Mouse (Mus musculus) stomach, embryonic 15.5 days (tissue): ENCODE measurements around the gene Iqgap3. TPM values are rescaled to one million over a fixed set of nuclear protein-coding genes. Genes with fewer than 3 reads are reported as not detected.
A peak's percentile ranks its signal among the peaks of the same experiment; 100 is the strongest.

ENCODE experiments used
- ATAC-seq: fragments of 200-750 bp; cut with Nextera tagmentation; 2 replicates; pipeline ENCODE4 v1.8.0; 2017; ENCODE audit warnings: low read depth, moderate number of reproducible peaks, moderate TSS enrichment; ENCODE audit not compliant: insufficient read depth, low FRiP score
- H3K27ac ChIP-seq: fragments of 300-500 bp; sonication (generic); 2 replicates; pipeline ENCODE4 v1.5.1; 2015; ENCODE audit warnings: mild to moderate bottlenecking, inconsistent platforms
- H3K27me3 ChIP-seq: fragments of 300-500 bp; sonication (generic); replicated peaks from 2 replicates; pipeline ENCODE4 v1.6.1; 2015; ENCODE audit warnings: inconsistent platforms
- H3K36me3 ChIP-seq: fragments of 300-500 bp; sonication (generic); 2 replicates; pipeline ENCODE4 v1.6.1; 2015; ENCODE audit warnings: inconsistent platforms
- H3K4me1 ChIP-seq: fragments of 300-500 bp; sonication (generic); 2 replicates; pipeline ENCODE4 v1.6.1; 2015; ENCODE audit warnings: inconsistent platforms
- H3K4me2 ChIP-seq: fragments of 300-500 bp; sonication (generic); 2 replicates; pipeline ENCODE4 v1.6.1; 2015; ENCODE audit warnings: mild to moderate bottlenecking, inconsistent platforms
- H3K4me3 ChIP-seq: fragments of 300-500 bp; sonication (generic); replicated peaks from 2 replicates; pipeline ENCODE4 v1.5.1; 2015; ENCODE audit warnings: inconsistent platforms
- H3K9ac ChIP-seq: fragments of 300-500 bp; sonication (generic); 2 replicates; pipeline ENCODE4 v1.6.1; 2015; ENCODE audit warnings: inconsistent platforms
- H3K9me3 ChIP-seq: fragments of 300-500 bp; sonication (generic); 2 replicates; pipeline ENCODE4 v1.6.1; 2016; ENCODE audit warnings: inconsistent platforms
- whole genome bisulfite sequencing: fragments of 180-500 bp; shearing (Covaris S2); methylation state at CpG from one replicate; pipeline ENCODE4 v1.1.7; 2015; 5-methylcytosine and 5-hydroxymethylcytosine counted together
- polyA plus RNA-seq: library from polyadenylated mRNA; unstranded; fragments of >200 nt; fragmentation: Nextera tagmentation; extraction: Ambion mirVana; gene quantifications from 2 replicates; pipeline ENCODE4 v1.2.1, GENCODE M21; 2015

Iqgap3 gene
- 16.0 and 18.7 TPM in 2 replicates for polyA plus RNA-seq

DNA sequence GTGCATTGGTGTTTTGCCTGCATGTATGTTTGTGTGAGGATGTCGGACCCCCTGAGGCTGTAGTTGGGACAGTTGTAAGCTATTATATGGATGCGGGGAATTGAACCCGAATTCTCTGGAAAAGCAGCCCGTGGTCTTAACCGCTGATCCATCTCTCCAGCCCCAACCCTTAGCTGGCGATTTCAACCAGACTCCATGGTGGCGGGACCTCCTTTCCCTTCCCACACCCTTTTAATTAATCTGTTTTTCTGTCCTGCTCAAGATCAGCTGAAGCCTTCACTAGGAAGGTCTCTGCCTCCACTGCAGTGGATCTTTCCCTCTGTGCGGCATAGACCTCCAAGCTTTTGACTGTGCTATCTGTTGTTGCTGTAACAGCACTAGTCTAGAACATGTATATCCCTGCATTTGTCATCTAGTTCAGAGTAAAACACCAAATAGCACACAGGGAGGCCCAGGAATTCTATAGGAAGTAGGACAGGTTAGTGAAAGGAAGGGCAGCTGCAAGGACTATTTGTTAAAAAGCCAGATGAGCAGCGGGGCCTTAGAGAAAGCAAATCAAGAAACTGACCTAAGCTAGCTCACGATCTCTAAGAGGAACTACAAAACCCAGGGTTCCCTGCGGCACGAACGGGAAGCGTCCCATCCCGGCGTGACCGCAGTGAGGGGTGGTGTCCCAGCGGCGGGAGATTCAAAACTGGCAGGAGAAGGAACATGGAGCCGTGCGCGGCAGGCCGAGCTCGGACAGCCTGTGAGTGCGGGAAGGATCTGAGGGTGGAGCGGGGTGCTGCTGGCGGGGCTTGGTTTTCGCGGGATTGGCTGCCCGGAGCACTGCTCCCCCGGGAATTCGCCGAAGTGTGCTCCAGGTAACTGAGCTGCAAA is at the start of gene Iqgap3:
Iqgap3 (plus strand) TSS at position 627 of the 879 bp plus-strand sequence.
- H3K4me2 ChIP-seq = peak within 1 kb of the TSS; percentile 73
- no peaks in the 10 kb centered on the region for H3K9me3 ChIP-seq
- H3K27ac ChIP-seq = no peak within 1 kb of the TSS; the same call in 1 of the 2 replicates
- H3K36me3 ChIP-seq = 0 out of 2 replicates have a peak, but pooled peaks cover 3% of the 10 kb centered on the region
- peak within 1 kb of the TSS; percentile 57 for H3K4me3 ChIP-seq
- peak; percentile 89 for ATAC-seq
- H3K27me3 ChIP-seq = no peaks in the 10 kb centered on the region
- H3K9ac ChIP-seq = peak within 1 kb of the TSS; percentile 23; the same call in 1 of the 2 replicates
- WGBS = 19% methylated on average over 33 of the region's 33 CpGs
- H3K4me1 ChIP-seq = peaks cover 13% of the 10 kb centered on the region

DNA sequence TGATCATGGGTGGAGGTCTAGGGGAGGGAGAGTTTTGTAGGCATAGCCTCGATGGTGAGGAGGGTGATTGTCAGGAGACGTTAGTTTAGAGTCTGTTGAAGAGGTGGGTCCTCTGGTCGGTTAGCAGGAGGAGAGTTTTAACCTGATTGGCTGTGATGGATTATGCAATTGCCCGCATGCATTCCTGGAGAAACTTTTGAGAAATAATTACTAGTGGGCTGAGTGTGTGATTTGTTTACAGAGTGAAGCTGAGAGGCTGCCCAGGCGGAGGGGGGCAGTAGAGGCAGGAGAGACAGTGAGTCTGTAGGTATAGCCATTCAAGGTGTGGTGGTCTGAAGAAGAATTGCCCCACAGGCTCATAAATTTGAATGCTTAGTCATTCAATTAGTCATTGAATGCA is 48.3 kb upstream of the Iqgap3 start:
- no peak overlapping the region for H3K27ac ChIP-seq
- peaks cover 8% of the 10 kb centered on the region; the same call in 1 of the 2 replicates for H3K4me1 ChIP-seq
- no peak for ATAC-seq
- peaks cover 23% of the 10 kb centered on the region for H3K27me3 ChIP-seq
- no peak overlapping the region for H3K9ac ChIP-seq
- H3K4me2 ChIP-seq = no peak overlapping the region
- 35% methylated on average over 5 of the region's 5 CpGs for WGBS
- H3K4me3 ChIP-seq = no peak overlapping the region
- no peaks in the 10 kb centered on the region for H3K36me3 ChIP-seq
- H3K9me3 ChIP-seq = no peaks in the 10 kb centered on the region

DNA sequence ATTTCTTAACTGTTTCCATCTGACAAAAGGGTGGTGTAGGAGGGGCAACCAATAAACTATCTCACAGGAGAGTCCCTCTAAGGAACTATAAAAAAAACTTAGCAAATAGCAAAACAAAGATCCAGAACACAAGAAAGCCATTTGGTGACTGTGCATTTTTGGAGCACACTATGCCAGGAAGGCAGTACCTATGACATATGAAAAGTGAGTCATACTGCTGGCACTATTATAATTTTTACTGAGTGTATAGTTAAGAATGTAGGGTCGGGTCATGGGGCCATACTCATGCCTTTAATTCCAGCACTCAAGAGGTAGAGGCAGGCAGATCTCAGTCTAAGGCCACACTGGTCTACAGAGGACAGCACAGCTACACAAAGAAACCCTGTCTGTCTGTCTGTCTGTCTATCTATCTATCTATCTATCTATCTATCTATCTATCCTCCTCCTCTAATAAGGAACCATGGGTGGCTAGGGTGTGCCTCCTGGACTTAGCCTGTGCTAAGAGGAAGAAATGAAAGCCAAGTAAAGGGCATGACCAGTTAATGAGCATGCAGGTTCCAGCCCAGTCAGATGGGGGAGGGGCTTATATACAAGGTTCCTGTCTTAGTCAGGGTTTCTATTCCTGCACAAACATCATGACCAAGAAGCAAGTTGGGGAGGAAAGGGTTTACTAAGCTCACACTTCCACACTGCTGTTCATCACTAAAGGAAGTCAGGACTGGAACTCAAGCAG is 46.0 kb upstream of the Iqgap3 start:
- Histone ChIP-seq H3K4me1 (peaks cover 7% of the 10 kb centered on the region; the same call in 1 of the 2 replicates), H3K36me3 (no peaks in the 10 kb centered on the region), H3K9ac (no peak overlapping the region), H3K4me2 (no peak overlapping the region), H3K27ac (no peak overlapping the region), H3K27me3 (peaks cover 15% of the 10 kb centered on the region), H3K4me3 (no peak overlapping the region), H3K9me3 (no peaks in the 10 kb centered on the region)
- no peak for ATAC-seq
- 45% methylated on average over 1 of the region's 1 CpGs for WGBS

DNA sequence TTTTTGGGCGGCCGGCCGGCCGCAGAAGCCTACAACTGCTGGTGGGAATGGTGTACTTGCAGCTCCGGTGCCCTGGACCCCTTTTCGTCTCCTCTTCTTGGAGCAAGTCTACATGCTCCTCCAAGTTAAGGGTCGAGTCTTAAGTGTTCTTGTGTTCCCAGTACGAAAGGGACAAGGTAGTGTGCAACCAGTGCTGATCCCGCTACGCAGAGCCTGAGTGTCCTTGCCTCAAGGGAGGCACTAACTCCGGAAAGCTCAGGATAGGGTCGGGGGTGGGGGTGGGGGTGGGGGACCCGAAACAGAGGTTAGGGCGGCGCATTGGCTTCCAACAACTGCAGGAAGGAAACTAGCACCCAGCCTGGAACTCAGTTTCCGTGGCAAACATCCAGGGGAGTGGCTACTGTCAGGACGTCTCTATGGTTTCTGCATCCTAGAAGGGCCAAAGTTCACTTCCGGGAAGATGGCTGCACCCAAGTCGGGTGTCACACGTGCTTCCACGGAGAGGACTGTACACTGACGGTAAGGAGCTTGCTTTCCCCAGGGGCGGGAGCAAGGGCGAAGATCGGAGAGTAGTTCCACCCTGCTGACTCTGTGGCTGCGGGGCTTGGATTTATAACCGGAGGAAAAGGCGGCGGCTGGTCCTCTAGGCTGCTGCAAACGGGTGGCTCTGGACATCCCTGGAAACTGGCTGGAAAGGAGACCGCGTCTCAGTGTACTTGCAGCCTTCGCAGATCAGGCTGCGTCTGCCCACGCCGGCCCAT is 38.9 kb upstream of the Iqgap3 start, which contains the start of gene Gpatch4:
Gpatch4 (plus strand) TSS at position 448 of the 761 bp plus-strand sequence.
- WGBS = 10% methylated on average over 36 of the region's 36 CpGs
- H3K4me1 ChIP-seq = 0 out of 2 replicates have a peak, but pooled peaks cover 3% of the 10 kb centered on the region
- H3K9ac ChIP-seq = peak within 1 kb of the TSS; percentile 47
- H3K36me3 ChIP-seq = no peaks in the 10 kb centered on the region
- H3K27ac ChIP-seq = 0 out of 2 replicates have a peak within 1 kb of the TSS, but pooled peaks have one; percentile 40
- no peaks in the 10 kb centered on the region; the same call in 1 of the 2 replicates for H3K27me3 ChIP-seq
- H3K9me3 ChIP-seq = no peaks in the 10 kb centered on the region
- H3K4me2 ChIP-seq = peak within 1 kb of the TSS; percentile 62
- H3K4me3 ChIP-seq = peak within 1 kb of the TSS; percentile 84
- ATAC-seq = peak; percentile 89

DNA sequence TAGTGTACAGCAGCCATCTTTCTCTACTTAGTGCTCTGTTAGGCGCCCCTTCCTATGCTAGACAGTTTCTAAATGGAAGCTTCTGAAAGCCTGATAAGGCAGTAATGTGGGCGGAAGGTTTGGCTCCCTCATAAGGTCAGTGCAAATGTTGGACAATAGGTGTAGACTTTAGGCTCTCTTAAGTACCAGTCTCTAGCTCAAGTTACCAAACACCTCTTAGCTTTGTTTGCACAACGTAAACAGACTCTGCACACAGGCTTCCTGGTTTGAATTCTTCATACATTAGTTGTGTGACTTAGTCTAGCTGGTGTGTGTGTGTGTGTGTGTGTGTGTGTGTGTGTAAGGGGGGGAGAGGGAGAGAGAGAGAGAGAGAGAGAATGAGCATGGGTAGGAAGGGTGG is 32.2 kb upstream of the Iqgap3 start:
- H3K4me3 ChIP-seq = no peak overlapping the region
- no peak overlapping the region for H3K27ac ChIP-seq
- peaks cover 19% of the 10 kb centered on the region for H3K36me3 ChIP-seq

DNA sequence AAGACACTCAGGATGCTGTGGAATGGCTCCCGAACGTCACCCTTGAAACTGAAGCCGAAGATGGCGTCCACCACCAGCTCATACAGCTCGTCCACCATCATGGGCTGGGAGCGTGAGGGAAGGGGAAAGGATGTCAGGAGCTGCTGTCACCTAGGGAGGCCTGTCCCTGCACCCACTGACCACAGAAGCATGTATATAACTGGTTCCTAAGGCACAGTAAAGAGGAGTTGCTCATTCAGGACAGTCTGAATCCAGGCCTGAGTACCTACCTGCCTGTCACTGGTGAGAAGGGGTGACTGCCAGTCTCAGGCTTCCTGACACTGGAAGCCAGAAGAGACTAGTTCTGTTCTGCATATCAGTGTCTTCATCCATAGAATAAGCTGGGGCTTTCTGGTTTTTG is 24.7 kb upstream of the Iqgap3 start:
- H3K4me3 ChIP-seq = 0 out of 2 replicates have a peak overlapping the region, but pooled peaks have one; percentile 84
- H3K36me3 ChIP-seq = peaks cover 19% of the 10 kb centered on the region

More for the DNA sequence above, 32.2 kb upstream of the Iqgap3 start:
- Histone ChIP-seq H3K27me3 (no peaks in the 10 kb centered on the region), H3K9me3 (no peaks in the 10 kb centered on the region), H3K9ac (no peak overlapping the region), H3K4me2 (no peak overlapping the region), H3K4me1 (no peaks in the 10 kb centered on the region)
- peak; percentile 80 for ATAC-seq
- WGBS = 32% methylated on average over 3 of the region's 3 CpGs

DNA sequence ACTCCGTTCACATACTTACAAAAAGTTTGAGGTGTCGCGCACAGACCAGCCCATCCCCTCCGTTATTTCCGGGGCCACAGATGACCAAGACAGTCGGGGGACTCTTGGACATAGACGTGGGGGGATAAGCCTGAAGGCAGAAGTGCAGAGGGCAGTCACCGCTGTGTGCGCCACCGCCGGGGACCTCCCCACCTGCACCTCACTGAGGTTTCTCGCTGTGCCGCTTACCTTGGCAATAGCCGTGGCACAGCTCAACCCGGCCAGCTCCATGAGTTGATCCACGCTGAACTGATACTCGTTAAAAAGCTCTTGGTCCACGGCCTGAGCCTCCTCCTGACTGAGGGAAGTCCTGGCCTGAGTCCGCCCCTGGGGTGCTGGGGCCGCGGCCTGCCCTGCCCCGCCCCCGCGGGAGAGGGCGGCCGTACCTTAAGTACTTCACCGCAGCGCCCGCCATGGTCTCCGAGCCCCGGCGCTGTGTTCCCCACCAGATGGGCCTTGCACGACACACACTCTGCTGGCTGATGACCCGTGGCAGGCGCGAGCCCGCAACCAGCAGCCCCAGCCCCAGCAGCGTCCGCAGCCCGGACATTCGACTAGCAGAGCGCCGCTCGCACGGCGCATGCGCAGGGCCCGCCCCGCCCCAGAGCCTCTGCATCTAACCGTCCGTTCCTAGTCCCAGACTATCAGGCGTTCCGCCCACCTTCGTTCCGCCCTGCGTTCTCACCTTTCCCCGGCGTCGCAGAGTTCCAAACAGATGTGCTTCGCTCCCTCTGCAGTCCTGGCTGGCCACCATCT is 23.7 kb upstream of the Iqgap3 start, which contains the start of gene Naxe:
Naxe (minus strand) TSS at position 594 of the 795 bp plus-strand sequence.
- Histone ChIP-seq H3K4me2 (peak within 1 kb of the TSS; percentile 81), H3K4me1 (peaks cover 11% of the 10 kb centered on the region), H3K9ac (peak within 1 kb of the TSS; percentile 73), H3K9me3 (no peaks in the 10 kb centered on the region), H3K36me3 (peaks cover 8% of the 10 kb centered on the region), H3K27ac (peak within 1 kb of the TSS; percentile 67; the same call in 1 of the 2 replicates), H3K4me3 (peak within 1 kb of the TSS; percentile 84), H3K27me3 (no peaks in the 10 kb centered on the region)
- ATAC-seq = peak; percentile 92
- under 1% methylated on average over 60 of the region's 60 CpGs for WGBS

More for the DNA sequence above, 24.7 kb upstream of the Iqgap3 start:
- no peaks in the 10 kb centered on the region for H3K27me3 ChIP-seq
- no peak overlapping the region for H3K27ac ChIP-seq
- H3K9me3 ChIP-seq = no peaks in the 10 kb centered on the region
- no peak overlapping the region for H3K9ac ChIP-seq
- ATAC-seq = no peak
- H3K4me2 ChIP-seq = peak overlapping the region; percentile 81
- WGBS = 82% methylated on average over 6 of the region's 6 CpGs
- H3K4me1 ChIP-seq = peaks cover 11% of the 10 kb centered on the region

DNA sequence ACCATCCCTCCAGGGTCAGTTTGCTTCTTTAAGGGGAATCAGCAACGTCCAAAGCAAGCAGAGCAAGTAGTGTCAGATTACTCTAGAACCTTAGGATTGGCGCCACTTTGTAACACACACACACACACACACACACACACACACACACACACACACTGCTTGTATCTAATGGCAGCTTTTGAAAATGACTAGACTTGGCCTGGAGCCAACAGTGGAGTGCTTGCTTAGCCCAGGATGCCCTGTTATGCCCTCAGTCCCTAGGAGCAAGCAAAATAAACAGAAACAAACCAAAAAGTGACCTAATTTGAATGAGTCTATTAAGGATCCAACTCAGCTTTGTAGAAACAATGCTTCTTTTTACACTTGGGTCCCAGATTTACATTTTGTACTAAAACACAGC is 13.4 kb upstream of the Iqgap3 start:
- H3K36me3 ChIP-seq = no peaks in the 10 kb centered on the region
- 38% methylated on average over 2 of the region's 2 CpGs for WGBS
- H3K4me3 ChIP-seq = no peak overlapping the region
- no peaks in the 10 kb centered on the region for H3K4me1 ChIP-seq
- no peaks in the 10 kb centered on the region for H3K9me3 ChIP-seq
- H3K27me3 ChIP-seq = no peaks in the 10 kb centered on the region
- no peak overlapping the region for H3K27ac ChIP-seq
- no peak overlapping the region for H3K4me2 ChIP-seq
- no peak for ATAC-seq
- H3K9ac ChIP-seq = no peak overlapping the region

DNA sequence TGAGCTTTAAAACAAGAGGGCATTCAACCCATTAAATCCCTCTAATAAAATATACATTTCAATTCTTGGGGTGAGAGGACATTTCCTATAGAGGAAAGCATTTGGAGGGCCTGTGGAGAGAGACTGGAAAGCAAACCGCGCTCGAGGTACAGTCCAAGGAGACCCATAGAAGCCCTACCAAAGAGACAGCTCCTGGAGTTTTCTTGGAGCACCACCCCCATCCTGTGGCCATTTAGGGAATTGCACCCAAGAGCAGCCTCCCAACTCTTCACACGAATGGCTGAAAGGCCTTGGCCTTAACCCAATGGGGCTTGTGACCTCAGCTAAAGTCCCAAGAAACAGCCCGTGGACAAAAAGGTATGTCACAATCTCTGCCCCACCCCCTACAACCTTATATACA is 10.0 kb upstream of the Iqgap3 start:
- Histone ChIP-seq H3K9ac (no peak overlapping the region), H3K4me3 (no peak overlapping the region), H3K27ac (no peak overlapping the region), H3K4me2 (no peak overlapping the region), H3K27me3 (0 out of 2 replicates have a peak, but pooled peaks cover 4% of the 10 kb centered on the region), H3K36me3 (no peaks in the 10 kb centered on the region), H3K4me1 (no peaks in the 10 kb centered on the region), H3K9me3 (no peaks in the 10 kb centered on the region)
- ATAC-seq = peak; percentile 58; the same call in 1 of the 2 replicates
- under 1% methylated on average over 5 of the region's 5 CpGs for WGBS

DNA sequence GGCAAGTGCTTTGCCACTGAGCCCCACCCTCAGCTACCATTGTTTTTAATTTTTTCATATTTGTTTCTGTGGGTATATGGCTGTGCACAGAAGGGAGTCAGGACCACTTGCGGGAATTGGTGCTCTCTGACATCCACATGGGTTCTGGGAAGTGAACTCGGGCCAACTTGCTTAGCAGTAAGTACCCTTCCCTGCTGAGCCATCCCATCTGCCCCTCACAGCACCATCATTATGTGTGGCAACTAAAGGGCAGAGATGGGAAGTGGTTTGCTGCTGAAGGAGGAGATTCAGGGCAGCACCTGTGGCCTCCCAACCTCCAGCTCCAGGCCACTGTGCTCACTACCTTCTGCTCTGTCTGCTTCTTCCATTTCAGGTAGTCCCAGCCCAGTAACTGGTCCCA is 8.1 kb upstream of the Iqgap3 start:
- H3K27me3 ChIP-seq = 0 out of 2 replicates have a peak, but pooled peaks cover 4% of the 10 kb centered on the region
- no peak overlapping the region for H3K4me2 ChIP-seq
- H3K4me3 ChIP-seq = no peak overlapping the region
- H3K9me3 ChIP-seq = no peaks in the 10 kb centered on the region
- WGBS = 48% methylated on average over 2 of the region's 2 CpGs
- no peak for ATAC-seq
- no peak overlapping the region for H3K9ac ChIP-seq
- no peak overlapping the region for H3K27ac ChIP-seq
- H3K36me3 ChIP-seq = no peaks in the 10 kb centered on the region
- H3K4me1 ChIP-seq = no peaks in the 10 kb centered on the region
